Mouse (Mus musculus) liver, embryonic 16.5 days (tissue): ENCODE data around the gene Fam20b. TPM values are rescaled to one million over a fixed set of nuclear protein-coding genes. Genes with fewer than 3 reads are reported as not detected.

Experiments
- ATAC-seq: fragments of 200-750 bp; cut with Nextera tagmentation; 2 replicates; pipeline ENCODE4 v1.8.0; 2017; ENCODE audit warnings: low read depth, mild to moderate bottlenecking, moderate number of reproducible peaks, moderate library complexity
- H3K27ac ChIP-seq: fragments of 300-500 bp; sonication (generic); 2 replicates; pipeline ENCODE4 v1.5.1; 2014; ENCODE audit warnings: mild to moderate bottlenecking, low read length
- H3K27me3 ChIP-seq: fragments of 300-500 bp; sonication (generic); 2 replicates; pipeline ENCODE4 v1.6.1; 2014; ENCODE audit warnings: low read depth, low read length, mixed read lengths; ENCODE audit not compliant: control insufficient read depth, insufficient read depth
- H3K36me3 ChIP-seq: fragments of 300-500 bp; sonication (generic); 2 replicates; pipeline ENCODE4 v1.6.1; 2014; ENCODE audit warnings: mild to moderate bottlenecking; ENCODE audit not compliant: control insufficient read depth, insufficient read depth
- H3K4me1 ChIP-seq: fragments of 300-500 bp; sonication (generic); 2 replicates; pipeline ENCODE4 v1.6.1; 2014; ENCODE audit warnings: low read depth, low read length, mixed read lengths; ENCODE audit not compliant: control insufficient read depth
- H3K4me2 ChIP-seq: fragments of 300-500 bp; sonication (generic); 2 replicates; pipeline ENCODE4 v1.6.1; 2014; ENCODE audit warnings: low read depth, low read length, mixed read lengths
- H3K4me3 ChIP-seq: fragments of 300-500 bp; sonication (generic); 2 replicates; pipeline ENCODE4 v1.5.1; 2014; ENCODE audit warnings: low read depth, mild to moderate bottlenecking, low read length
- H3K9ac ChIP-seq: fragments of 300-500 bp; sonication (generic); 2 replicates; pipeline ENCODE4 v1.6.1; 2014; ENCODE audit warnings: low read depth, low read length
- H3K9me3 ChIP-seq: fragments of 300-500 bp; sonication (generic); replicated peaks from 2 replicates; pipeline ENCODE4 v1.6.1; 2016; ENCODE audit warnings: low read length; ENCODE audit not compliant: control insufficient read depth
- WGBS: fragments of 180-500 bp; shearing (Covaris S2); extraction: QIAGEN DNeasy Blood & Tissue Kit; methylation state at CpG from one replicate; pipeline ENCODE4 v1.1.7; 2014; ENCODE audit not compliant: insufficient replicate concordance; 5-methylcytosine and 5-hydroxymethylcytosine counted together
- polyA plus RNA-seq: library from polyadenylated mRNA; unstranded; fragments of >200 nt; fragmentation: Nextera tagmentation; extraction: Ambion mirVana; gene quantifications from 2 replicates; pipeline ENCODE4 v1.2.1, GENCODE M21; 2015

Fam20b gene
- polyA plus RNA-seq, 1 experiment from 2014 or later = 8.0 TPM

DNA sequence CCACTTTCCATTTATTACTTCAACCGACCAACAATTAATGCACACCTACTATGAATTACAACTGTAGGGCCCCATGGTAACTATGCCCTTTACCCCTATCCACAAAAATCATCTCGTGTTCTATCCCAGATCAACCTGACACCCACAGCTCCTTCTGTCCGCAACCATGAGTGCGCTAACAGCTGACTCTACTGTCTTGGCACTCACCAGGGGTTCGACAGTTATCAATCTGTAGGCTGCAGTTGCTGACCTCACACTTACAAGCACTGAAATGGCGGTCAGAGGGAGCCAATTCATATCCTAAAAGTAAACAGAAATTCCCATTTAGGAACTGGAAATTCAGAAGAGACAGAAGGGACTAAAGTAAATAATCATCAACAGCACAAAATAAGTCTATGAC is 2.2 kb downstream of the Fam20b start:
- ATAC-seq = no peak
- Histone ChIP-seq H3K27ac (no peak overlapping the region), H3K9me3 (no peaks in the 10 kb centered on the region), H3K4me3 (no peak overlapping the region), H3K9ac (no peak overlapping the region), H3K36me3 (no peaks in the 10 kb centered on the region), H3K4me1 (peaks cover 24% of the 10 kb centered on the region), H3K27me3 (no peaks in the 10 kb centered on the region), H3K4me2 (no peak overlapping the region)
- 79% methylated on average over 6 of the region's 6 CpGs for WGBS

GRCm38 (mm10) chr1:156710472-156711098 is 8.3 kb downstream of the Fam20b start:
- Histone ChIP-seq H3K36me3 (no peaks in the 10 kb centered on the region), H3K27ac (no peak overlapping the region), H3K9ac (no peak overlapping the region), H3K4me1 (peaks cover 3% of the 10 kb centered on the region), H3K4me3 (no peak overlapping the region), H3K4me2 (no peak overlapping the region), H3K9me3 (no peaks in the 10 kb centered on the region), H3K27me3 (no peaks in the 10 kb centered on the region)
- 59% methylated on average over 10 of the region's 10 CpGs for WGBS
- ATAC-seq = no peak

GRCm38 (mm10) chr1:156708672-156709071 is 10.2 kb downstream of the Fam20b start:
- Histone ChIP-seq H3K27ac (no peak overlapping the region), H3K4me1 (peaks cover 3% of the 10 kb centered on the region), H3K4me3 (no peak overlapping the region), H3K27me3 (no peaks in the 10 kb centered on the region), H3K9ac (no peak overlapping the region), H3K4me2 (no peak overlapping the region), H3K36me3 (no peaks in the 10 kb centered on the region), H3K9me3 (no peaks in the 10 kb centered on the region)
- 53% methylated on average over 3 of the region's 3 CpGs for WGBS
- no peak for ATAC-seq

GRCm38 (mm10) chr1:156705696-156706285 is 13.1 kb downstream of the Fam20b start:
- Histone ChIP-seq H3K9ac (no peak overlapping the region), H3K4me1 (peaks cover 3% of the 10 kb centered on the region), H3K27me3 (no peaks in the 10 kb centered on the region), H3K4me3 (no peak overlapping the region), H3K27ac (no peak overlapping the region), H3K9me3 (no peaks in the 10 kb centered on the region), H3K4me2 (no peak overlapping the region), H3K36me3 (no peaks in the 10 kb centered on the region; the same call in 1 of the 2 replicates)
- ATAC-seq = no peak
- WGBS = 54% methylated on average over 10 of the region's 10 CpGs

- Histone ChIP-seq H3K9ac (no peak overlapping the region), H3K4me3 (no peak overlapping the region), H3K27ac (no peak overlapping the region), H3K27me3 (no peaks in the 10 kb centered on the region), H3K9me3 (no peaks in the 10 kb centered on the region), H3K4me2 (no peak overlapping the region), H3K36me3 (no peaks in the 10 kb centered on the region; the same call in 1 of the 2 replicates), H3K4me1 (peaks cover 3% of the 10 kb centered on the region; the same call in 1 of the 2 replicates)
- WGBS = 74% methylated on average over 4 of the region's 4 CpGs
- no peak for ATAC-seq
Observed at GRCm38 (mm10) chr1:156703444-156703843, 15.4 kb downstream of the Fam20b start.

GRCm38 (mm10) chr1:156702151-156702550 is 16.7 kb downstream of the Fam20b start:
- Histone ChIP-seq H3K9ac (no peak overlapping the region), H3K36me3 (no peaks in the 10 kb centered on the region; the same call in 1 of the 2 replicates), H3K4me3 (no peak overlapping the region), H3K4me1 (peaks cover 3% of the 10 kb centered on the region; the same call in 1 of the 2 replicates), H3K4me2 (no peak overlapping the region), H3K27me3 (no peaks in the 10 kb centered on the region), H3K9me3 (no peaks in the 10 kb centered on the region), H3K27ac (no peak overlapping the region)
- WGBS = 82% methylated on average over 7 of the region's 7 CpGs
- no peak for ATAC-seq

GRCm38 (mm10) chr1:156686025-156686661 is 32.7 kb downstream of the Fam20b start:
- 65% methylated on average over 7 of the region's 7 CpGs for WGBS

GRCm38 (mm10) chr1:156679599-156679998 is 39.3 kb downstream of the Fam20b start:
- H3K4me3 ChIP-seq = no peak overlapping the region
- H3K36me3 ChIP-seq = peaks cover 5% of the 10 kb centered on the region; the same call in 1 of the 2 replicates
- WGBS = 83% methylated on average over 9 of the region's 9 CpGs
- no peaks in the 10 kb centered on the region for H3K27me3 ChIP-seq
- no peak overlapping the region for H3K4me2 ChIP-seq
- H3K9me3 ChIP-seq = no peaks in the 10 kb centered on the region
- ATAC-seq = no peak
- H3K9ac ChIP-seq = no peak overlapping the region
- peaks cover 2% of the 10 kb centered on the region for H3K4me1 ChIP-seq
- H3K27ac ChIP-seq = no peak overlapping the region

More at GRCm38 (mm10) chr1:156686025-156686661, 32.7 kb downstream of the Fam20b start:
- no peak overlapping the region for H3K4me2 ChIP-seq
- peaks cover 17% of the 10 kb centered on the region for H3K36me3 ChIP-seq
- ATAC-seq = no peak
- no peak overlapping the region for H3K27ac ChIP-seq
- no peaks in the 10 kb centered on the region for H3K9me3 ChIP-seq
- H3K9ac ChIP-seq = no peak overlapping the region
- no peak overlapping the region for H3K4me3 ChIP-seq
- no peaks in the 10 kb centered on the region for H3K4me1 ChIP-seq
- H3K27me3 ChIP-seq = no peaks in the 10 kb centered on the region

DNA sequence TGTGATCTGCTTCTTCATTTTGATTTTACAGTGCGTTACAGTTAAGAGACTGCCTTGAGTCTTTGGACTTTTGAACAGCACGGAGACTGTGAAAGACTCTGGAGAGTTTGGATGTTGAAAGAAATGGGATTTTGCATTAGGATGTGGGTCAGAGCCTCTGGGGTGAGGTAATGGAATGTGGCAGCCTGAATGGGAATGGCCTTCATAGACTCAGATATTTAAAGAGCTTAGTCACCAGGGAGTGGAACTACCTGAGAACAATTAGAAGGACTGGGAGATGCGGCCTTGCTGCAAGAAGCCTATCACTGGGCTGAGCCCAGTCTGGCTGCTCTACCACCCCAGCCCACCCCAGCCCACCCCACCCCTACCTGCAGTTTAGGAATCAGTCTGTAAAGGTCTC is 41.7 kb downstream of the Fam20b start:
- Histone ChIP-seq H3K9ac (no peak overlapping the region), H3K9me3 (no peaks in the 10 kb centered on the region), H3K4me3 (no peak overlapping the region), H3K4me1 (peaks cover 9% of the 10 kb centered on the region), H3K4me2 (no peak overlapping the region), H3K27ac (no peak overlapping the region), H3K27me3 (no peaks in the 10 kb centered on the region; the same call in 1 of the 2 replicates), H3K36me3 (0 out of 2 replicates have a peak, but pooled peaks cover 2% of the 10 kb centered on the region)
- ATAC-seq = no peak
- 70% methylated on average over 3 of the region's 3 CpGs for WGBS
